ENCODE assay signal across 9 mouse cellular contexts in genomic region chr16:4642190-4642589, GRCm38 (mm10). TPM values are rescaled to one million over a fixed set of nuclear protein-coding genes. Genes with fewer than 3 reads are reported as not detected.
DNase-seq lines count a peak whose midpoint lies in the region; ATAC-seq and TF ChIP-seq lines count a peak whose summit lies in the region.
"Had no signal": no experiment of that assay in that cellular context is flagged by ENCODE, and none has a peak within 500 bp of the region (broad histone marks: within the 10 kb centered on the region; RNA-seq: fewer than 3 reads in every experiment).

No protein-coding gene starts in this region.

- 0 out of 2 replicates have a peak overlapping the region, but pooled peaks have one; percentile 8 for H3K27ac ChIP-seq in spleen, adult 2 months (ENCODE audit: insufficient read depth, low read length)
- peak overlapping the region; percentile 83 for H3K27ac ChIP-seq in heart, adult 2 months
- peak overlapping the region; percentile 75; the same call in 1 of the 2 replicates for H3K27ac ChIP-seq in liver, embryonic 12.5 days
- H3K27ac ChIP-seq: macrophage had no signal

- no peak overlapping the region for H3K9ac ChIP-seq in heart, adult 2 months (ENCODE audit: low read depth, low read length)
- H3K9ac ChIP-seq in liver, embryonic 12.5 days, result no peak overlapping the region

- no peak for TF ChIP-seq EP300 in heart, adult 2 months (IDR thresholded peaks at IDR 0.05; ENCODE audit: insufficient read depth, low read depth, low read length)

- no peak overlapping the region for H3K4me3 ChIP-seq in spleen, adult 2 months (ENCODE audit: extremely low read depth, insufficient read depth, insufficient read length)
- H3K4me3 ChIP-seq in heart, adult 2 months, result no peak overlapping the region
- no peak overlapping the region; the same call in 1 of the 2 replicates for H3K4me3 ChIP-seq in liver, embryonic 12.5 days

- TF ChIP-seq CTCF in spleen, adult 2 months (IDR thresholded peaks at IDR 0.05; ENCODE audit: extremely low read depth, insufficient read depth, insufficient read length, insufficient replicate concordance), result no peak
- TF ChIP-seq CTCF in heart, adult 2 months (IDR thresholded peaks at IDR 0.05), result no peak

- H3K4me1 ChIP-seq in spleen, adult 2 months (ENCODE audit: control insufficient read depth, insufficient read depth, insufficient read length), result peaks cover 16% of the 10 kb centered on the region; the same call in 1 of the 2 replicates
- peaks cover 13% of the 10 kb centered on the region for H3K4me1 ChIP-seq in heart, adult 2 months (ENCODE audit: control insufficient read depth, insufficient read depth, low read length)
- peaks cover 52% of the 10 kb centered on the region for H3K4me1 ChIP-seq in liver, embryonic 12.5 days

- no peak for ATAC-seq in liver, embryonic 12.5 days
- ATAC-seq in megakaryocyte, adult 5-6 weeks (ENCODE audit: poor library complexity, severe bottlenecking), result no peak

- no peak for DNase-seq in spleen, adult 2 months (ENCODE audit: low read depth in 1 of 2, low spot score in 2 of 2)
- DNase-seq in spleen, adult 12 weeks (ENCODE audit: low spot score), result no peak
- peak; percentile 68 to 78 for DNase-seq in heart, adult 2 months
- DNase-seq in kidney, adult 18-20 months, result peak; percentile 53
- peak; percentile 76 for DNase-seq in ovary, postnatal 36 days (ENCODE audit: low spot score)
- DNase-seq in natural killer cell, adult 2 months (ENCODE audit: low spot score in 2 of 2), result no peak

- H3K27me3 ChIP-seq in spleen, adult 2 months (ENCODE audit: control insufficient read depth, insufficient read depth, low read length), result no peaks in the 10 kb centered on the region
- H3K27me3 ChIP-seq in heart, adult 2 months (ENCODE audit: control insufficient read depth, insufficient read depth, low read length), result no peaks in the 10 kb centered on the region
- no peaks in the 10 kb centered on the region for H3K27me3 ChIP-seq in liver, embryonic 12.5 days (replicated peaks)

- intact Hi-C loops in heart, adult 2 months (cut with DNase I), result no loop called here

- no peaks in the 10 kb centered on the region for H3K79me2 ChIP-seq in heart, adult 2 months (replicated peaks; ENCODE audit: control insufficient read depth, insufficient read depth, low read length)

- H3K36me3 ChIP-seq in spleen, adult 2 months (ENCODE audit: control insufficient read depth, insufficient read depth, low read length), result peaks cover 13% of the 10 kb centered on the region
- H3K36me3 ChIP-seq in heart, adult 2 months (ENCODE audit: control insufficient read depth, insufficient read depth, low read length), result no peaks in the 10 kb centered on the region
- H3K36me3 ChIP-seq in liver, embryonic 12.5 days, result peaks cover 11% of the 10 kb centered on the region

- H3K9me3 ChIP-seq in liver, embryonic 12.5 days (replicated peaks), result no peaks in the 10 kb centered on the region

- 91% methylated on average over 13 of the region's 13 CpGs for whole genome bisulfite sequencing in spleen, adult 2 months
- 47% methylated on average over 13 of the region's 13 CpGs for WGBS in heart, adult 2 months
- WGBS in liver, embryonic 12.5 days (ENCODE audit: insufficient replicate concordance), result 52% methylated on average over 13 of the region's 13 CpGs

- H3K4me2 ChIP-seq in liver, embryonic 12.5 days, result peak overlapping the region; percentile 93

- TF ChIP-seq POLR2A in spleen, adult 2 months (IDR thresholded peaks at IDR 0.05; ENCODE audit: low read depth, low read length), result no peak
- TF ChIP-seq POLR2A in heart, adult 2 months (IDR thresholded peaks at IDR 0.05; ENCODE audit: insufficient read depth, low read depth, low read length), result no peak

RNA-seq across cellular contexts. Expression of gene Dnaja3, which starts 2.4 kb away (rescaled TPM):
- 11.0 and 12.1 TPM in 2 replicates for polyA plus RNA-seq in spleen, adult 2 months (2012; rRNA removed)
- 100 to 1,000 TPM; 138 to 150 TPM for total RNA-seq in heart, adult 2 months (2021)
- polyA plus RNA-seq in heart, adult 2 months (2012; rRNA removed), result 80.8 and 104 TPM in 2 replicates
- polyA plus RNA-seq in liver, embryonic 12.5 days (2016; fragmentation: Nextera tagmentation; extraction: Ambion mirVana), result 69.2 and 74.2 TPM in 2 replicates
- total RNA-seq in megakaryocyte, adult 5-6 weeks (2015), result 10.1 and 11.9 TPM in 2 replicates
- 26.1 and 27.8 TPM in 2 replicates for total RNA-seq in megakaryocyte, adult 5-6 weeks (2017)

RNA-seq across cellular contexts. Expression of gene Vasn, which starts 2.4 kb away (rescaled TPM):
- 23.6 and 31.3 TPM in 2 replicates for polyA plus RNA-seq in spleen, adult 2 months (2012; rRNA removed)
- total RNA-seq in heart, adult 2 months (2021), result 10 to 100 TPM in 1 of 2 experiments, 1 to 10 TPM in 1; 9.2 to 10.5 TPM
- 23.9 and 24.2 TPM in 2 replicates for polyA plus RNA-seq in heart, adult 2 months (2012; rRNA removed)
- polyA plus RNA-seq in liver, embryonic 12.5 days (2016; fragmentation: Nextera tagmentation; extraction: Ambion mirVana), result 4.7 and 5.0 TPM in 2 replicates
- total RNA-seq in megakaryocyte, adult 5-6 weeks (2015), result not detected in 2 replicates
- 0.12 TPM in 1 of 2 replicates, not detected in the other for total RNA-seq in megakaryocyte, adult 5-6 weeks (2017)

RNA-seq across cellular contexts. Expression of gene Pam16, which starts 17.4 kb away (rescaled TPM):
- 8.2 and 9.5 TPM in 2 replicates for polyA plus RNA-seq in spleen, adult 2 months (2012; rRNA removed)
- total RNA-seq in heart, adult 2 months (2021), result 100 to 1,000 TPM; 119 to 165 TPM
- polyA plus RNA-seq in heart, adult 2 months (2012; rRNA removed), result 36.3 and 39.4 TPM in 2 replicates
- polyA plus RNA-seq in liver, embryonic 12.5 days (2016; fragmentation: Nextera tagmentation; extraction: Ambion mirVana), result 76.2 and 81.9 TPM in 2 replicates
- 30.8 and 42.8 TPM in 2 replicates for total RNA-seq in megakaryocyte, adult 5-6 weeks (2015)
- 18.1 and 24.3 TPM in 2 replicates for total RNA-seq in megakaryocyte, adult 5-6 weeks (2017)

RNA-seq across cellular contexts. Expression of gene Coro7, which starts 37.4 kb away (rescaled TPM):
- 150 and 191 TPM in 2 replicates for polyA plus RNA-seq in spleen, adult 2 months (2012; rRNA removed)
- 10 to 100 TPM; 14.6 to 15.9 TPM for total RNA-seq in heart, adult 2 months (2021)
- polyA plus RNA-seq in heart, adult 2 months (2012; rRNA removed), result 20.8 and 22.8 TPM in 2 replicates
- 11.3 and 11.9 TPM in 2 replicates for polyA plus RNA-seq in liver, embryonic 12.5 days (2016; fragmentation: Nextera tagmentation; extraction: Ambion mirVana)
- 68.6 and 74.5 TPM in 2 replicates for total RNA-seq in megakaryocyte, adult 5-6 weeks (2015)
- total RNA-seq in megakaryocyte, adult 5-6 weeks (2017), result 40.2 and 49.1 TPM in 2 replicates

RNA-seq across cellular contexts. Expression of gene Glis2, which starts 47.7 kb away (rescaled TPM):
- 11.9 and 14.1 TPM in 2 replicates for polyA plus RNA-seq in spleen, adult 2 months (2012; rRNA removed)
- total RNA-seq in heart, adult 2 months (2021), result 10 to 100 TPM; 10.0 to 11.1 TPM
- 17.3 and 23.8 TPM in 2 replicates for polyA plus RNA-seq in heart, adult 2 months (2012; rRNA removed)
- 6.1 and 7.3 TPM in 2 replicates for polyA plus RNA-seq in liver, embryonic 12.5 days (2016; fragmentation: Nextera tagmentation; extraction: Ambion mirVana)
- 0.80 TPM in 2 replicates for total RNA-seq in megakaryocyte, adult 5-6 weeks (2015)
- 0.28 and 0.51 TPM in 2 replicates for total RNA-seq in megakaryocyte, adult 5-6 weeks (2017)

Comparison
In these comparisons a context has a peak if more than half of its experiments do, and no peak if none do; other contexts are left out.
1. DNase-seq: peak in heart, adult 2 months (2 of 2), kidney, adult 18-20 months (single experiment) and ovary, postnatal 36 days (single experiment); none in spleen, adult 2 months (0 of 2), spleen, adult 12 weeks (single experiment) and natural killer cell, adult 2 months (0 of 2).
2. H3K27ac ChIP-seq: peak in every context shown above with its lines; median percentile 83 in heart, adult 2 months; 75 in liver, embryonic 12.5 days; 8 in spleen, adult 2 months.